Mouse (Mus musculus): ENCODE results near the gene Myo15.
A peak's percentile ranks its signal among the peaks of the same experiment; 100 is the strongest.
"Not testable (repeated sequence)": the region's sequence is repeated elsewhere in the genome, so short reads cannot be mapped to it uniquely, and the experiment has no call there.

The Myo15 gene

DNA sequence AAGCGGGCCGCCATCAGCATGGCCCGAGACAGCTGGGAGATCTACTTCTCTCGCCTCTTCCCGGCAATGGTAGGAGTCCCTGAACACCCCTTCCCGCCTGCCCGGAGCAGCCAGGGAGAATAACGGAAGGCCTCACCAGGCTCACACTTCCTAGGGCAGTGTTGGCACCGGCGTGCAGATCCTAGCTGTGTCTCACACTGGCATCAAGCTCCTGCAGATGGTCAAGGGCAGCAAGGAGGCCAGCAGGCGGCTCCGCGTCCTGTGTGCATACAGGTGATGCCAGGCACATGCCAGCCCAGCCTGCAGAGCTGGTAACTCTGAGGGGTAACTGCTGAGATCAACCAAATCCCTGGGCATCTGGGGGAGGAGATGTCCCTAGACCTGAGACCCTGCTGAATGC is 38.1 kb downstream of the Myo15 start:
- no peak for DNase-seq (ENCODE audit: low spot score)

DNA sequence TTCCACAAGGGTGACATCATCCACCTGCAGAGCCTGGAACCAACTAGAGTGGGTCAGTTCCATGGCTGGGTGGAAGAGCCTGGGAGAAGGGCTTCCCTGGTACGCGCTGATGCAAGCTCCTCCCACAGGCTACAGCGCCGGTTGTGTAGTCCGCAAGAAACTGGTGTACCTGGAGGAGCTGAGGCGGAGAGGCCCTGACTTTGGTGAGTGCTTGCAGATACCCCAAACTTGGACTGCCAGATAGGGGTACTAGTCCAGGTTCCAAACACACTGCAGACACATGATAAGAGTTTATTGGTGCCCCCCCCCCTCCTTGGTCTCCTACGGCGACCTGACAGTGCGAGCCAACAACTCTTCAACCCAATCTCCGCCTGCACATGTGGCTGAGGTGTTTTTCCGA is 39.8 kb downstream of the Myo15 start:
- DNase-seq (ENCODE audit: low spot score), result no peak

GRCm38 (mm10) chr11:60509500-60509899 is 40.4 kb downstream of the Myo15 start:
- no peak for DNase-seq (ENCODE audit: low spot score)

- no peak for DNase-seq (ENCODE audit: low spot score)
Observed at GRCm38 (mm10) chr11:60511893-60512292, 42.8 kb downstream of the Myo15 start.

- no peak for DNase-seq (ENCODE audit: low spot score)
Observed at GRCm38 (mm10) chr11:60512520-60512919, 43.4 kb downstream of the Myo15 start.

DNA sequence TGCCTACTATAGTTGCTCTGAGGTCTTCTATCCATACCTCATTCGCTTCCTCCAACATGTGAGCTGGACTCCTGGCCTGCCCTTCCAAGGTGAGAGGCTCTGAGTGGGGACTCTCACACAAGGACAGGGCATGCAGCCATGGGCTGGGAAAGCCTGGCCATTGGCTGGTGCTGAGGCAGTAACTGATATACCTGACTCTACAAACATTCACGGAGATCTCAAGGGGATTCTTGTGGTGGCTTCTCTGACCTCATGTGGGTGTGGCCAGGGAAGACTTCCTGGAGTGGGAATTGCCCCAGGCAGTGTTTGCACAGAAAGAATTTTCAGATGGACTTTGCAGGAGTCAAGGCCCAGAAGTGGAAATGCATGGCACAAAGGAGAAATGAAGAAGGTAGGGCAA is 45.8 kb downstream of the Myo15 start:
- DNase-seq (ENCODE audit: low spot score), result no peak

GRCm38 (mm10) chr11:60518305-60518704 is 49.2 kb downstream of the Myo15 start:
- no peak for DNase-seq (ENCODE audit: low spot score)

- DNase-seq (ENCODE audit: low spot score), result no peak
Observed at GRCm38 (mm10) chr11:60522027-60522426, 52.9 kb downstream of the Myo15 start.

GRCm38 (mm10) chr11:60522661-60523365 is 53.7 kb downstream of the Myo15 start:
- DNase-seq (ENCODE audit: low spot score), result no peak

- DNase-seq (ENCODE audit: low spot score), result no peak
Observed at GRCm38 (mm10) chr11:60526461-60526860, 57.3 kb downstream of the Myo15 start.

DNA sequence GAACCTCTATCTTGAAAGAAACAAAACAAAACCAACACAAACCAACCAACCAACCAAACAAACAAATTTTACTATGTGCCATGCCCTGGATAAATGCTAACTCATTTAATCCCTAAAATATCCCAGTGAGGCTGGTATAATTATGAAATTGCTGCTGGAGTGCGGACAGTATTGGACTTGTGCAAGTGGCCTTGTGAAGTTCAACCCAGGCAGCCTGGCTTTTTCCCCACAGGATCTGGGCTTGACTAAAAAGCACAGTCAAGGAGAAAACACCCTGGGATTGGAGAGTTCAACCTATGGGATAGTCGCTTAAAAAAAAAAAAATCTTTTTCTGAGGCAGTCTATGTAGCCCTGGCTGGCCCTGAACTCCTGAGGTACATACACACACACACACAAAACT is 66.5 kb downstream of the Myo15 start:
- DNase-seq (ENCODE audit: low spot score), result no peak

- DNase-seq (ENCODE audit: low spot score), result peak; percentile 15
Observed at GRCm38 (mm10) chr11:60536180-60536858, 67.2 kb downstream of the Myo15 start, which contains the start of gene Alkbh5. Gene Alkbh5 (plus strand): TSS chr11:60536381.

DNA sequence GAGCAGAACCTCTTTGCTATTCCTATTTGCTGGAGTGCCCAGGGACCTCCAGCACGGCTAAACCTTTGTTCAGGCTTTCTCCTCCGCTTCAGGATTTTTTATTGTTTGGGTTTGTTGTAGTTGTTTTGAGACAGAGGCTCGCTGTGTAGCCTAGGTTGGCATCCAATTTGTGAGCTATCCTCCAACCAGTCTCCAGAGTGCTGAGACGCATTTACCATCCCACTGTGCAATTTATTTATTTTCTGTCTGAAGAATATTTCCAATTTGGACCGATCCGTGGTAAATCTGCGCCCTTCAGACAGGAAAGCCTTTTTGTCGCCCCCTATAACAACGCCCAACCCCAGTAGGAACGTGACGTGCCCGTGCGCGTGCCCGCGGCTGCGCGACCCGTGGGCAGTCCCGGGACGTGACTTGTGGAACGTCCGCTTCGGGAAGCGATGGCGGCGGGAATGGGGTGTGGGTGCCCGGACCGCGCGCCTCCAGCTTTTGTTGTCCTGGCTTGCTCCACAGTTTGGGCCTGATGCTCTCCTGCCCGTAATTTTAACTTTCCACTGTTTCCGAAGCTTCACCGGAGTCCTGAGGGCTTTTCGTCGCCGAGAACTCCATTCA is 67.8 kb downstream of the Myo15 start:
- DNase-seq (ENCODE audit: low spot score), result peak; percentile 81

- DNase-seq (ENCODE audit: low spot score), result peak; percentile 96
Observed at GRCm38 (mm10) chr11:60537468-60538347, 68.6 kb downstream of the Myo15 start.

- DNase-seq (ENCODE audit: low spot score), result no peak
Observed at GRCm38 (mm10) chr11:60538371-60539281, 69.5 kb downstream of the Myo15 start.

GRCm38 (mm10) chr11:60539540-60539939 is 70.4 kb downstream of the Myo15 start:
- DNase-seq (ENCODE audit: low spot score), result no peak

DNA sequence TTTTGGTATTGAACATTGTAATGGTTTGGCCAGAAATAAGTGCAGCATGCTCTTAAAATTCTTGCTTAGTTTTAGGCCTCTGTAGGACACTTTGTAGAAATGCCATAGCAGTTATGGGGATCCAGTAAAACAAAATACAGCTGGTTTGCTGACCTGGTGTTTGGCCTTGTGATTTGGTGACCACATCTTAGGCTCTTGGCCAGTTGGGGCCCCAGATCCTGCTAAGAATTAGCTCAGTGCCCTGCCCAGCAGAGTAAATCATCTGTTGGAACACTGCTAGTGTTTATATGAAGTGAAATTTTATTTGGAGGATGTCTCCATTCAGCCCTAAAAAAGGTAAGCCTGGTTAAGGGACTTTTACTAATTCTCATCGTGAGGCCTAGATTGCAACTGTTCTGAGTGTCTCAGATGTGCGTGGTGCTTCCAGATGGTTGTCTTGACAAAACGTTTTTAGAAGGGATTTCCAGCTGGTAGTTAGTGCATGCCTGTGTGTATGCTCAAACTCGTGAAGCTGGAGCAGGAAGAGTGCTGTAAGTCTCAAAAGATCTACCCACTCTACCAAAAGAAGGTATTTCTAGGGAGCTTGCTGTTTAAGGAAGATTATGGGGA is 71.0 kb downstream of the Myo15 start:
- no peak for DNase-seq (ENCODE audit: low spot score)

DNA sequence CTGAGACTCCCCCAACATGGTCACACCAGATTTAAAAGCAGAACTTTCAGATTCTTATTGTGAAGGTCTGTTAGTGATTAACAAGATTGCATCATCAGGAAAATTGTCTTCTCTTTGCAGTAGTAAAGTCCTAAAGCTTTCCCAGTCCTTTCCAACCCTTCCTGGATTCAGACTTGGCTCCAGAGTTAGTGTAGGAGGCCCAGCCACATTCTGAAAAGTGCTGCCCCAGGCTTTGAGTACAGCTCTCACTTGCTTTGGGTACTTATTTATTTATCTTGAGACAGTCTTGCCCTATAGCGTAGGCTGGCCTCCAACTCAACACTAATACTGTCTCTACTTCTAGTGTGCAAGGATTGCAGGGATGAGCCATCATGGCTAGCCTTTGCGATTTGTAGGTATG is 71.6 kb downstream of the Myo15 start:
- no peak for DNase-seq (ENCODE audit: low spot score)

DNA sequence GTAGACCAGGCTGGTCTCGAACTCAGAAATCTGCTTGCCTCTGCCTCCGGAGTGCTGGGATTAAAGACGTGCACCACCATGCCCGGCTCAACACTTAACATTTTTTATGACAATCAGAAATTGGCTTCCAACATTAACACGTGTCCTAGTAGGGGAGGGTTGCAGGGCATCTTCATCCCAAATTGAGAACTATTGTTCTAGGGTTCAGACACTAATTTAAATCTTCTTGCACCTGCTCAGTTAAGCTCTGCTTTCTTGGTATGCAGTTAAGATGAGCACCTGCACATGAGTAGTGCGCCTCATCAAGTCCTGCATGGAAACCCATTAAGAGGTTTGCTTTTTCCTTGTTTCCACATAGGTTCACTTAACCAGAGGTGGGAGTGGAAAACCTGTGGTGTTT is 72.7 kb downstream of the Myo15 start:
- no peak for DNase-seq (ENCODE audit: low spot score)

- DNase-seq (ENCODE audit: low spot score), result not testable (repeated sequence)
Observed at GRCm38 (mm10) chr11:60543211-60543610, 74.1 kb downstream of the Myo15 start.

- no peak for DNase-seq (ENCODE audit: low spot score)
Observed at GRCm38 (mm10) chr11:60545433-60545832, 76.3 kb downstream of the Myo15 start.

Measured in left cerebral cortex, adult 11 months (tissue).